Mouse (Mus musculus) liver, embryonic 14.5 days (tissue): ENCODE measurements at regions not wholly inside any gene's neighbourhood (a gene's known extent, or its start where the extent isn't known, plus 50 kb on each side); places are given as distances from the start of the nearest gene placed in this dataset.

Source experiments
- ATAC-seq: fragments of 200-750 bp; cut with Nextera tagmentation; 2 replicates; pipeline ENCODE4 v1.8.0; 2017; ENCODE audit warnings: moderate number of reproducible peaks, mild to moderate bottlenecking, moderate library complexity; ENCODE audit not compliant: insufficient read depth
- DNase-seq, 3 experiments: peaks; one replicate each; pipeline ENCODE4 v3.0.0-alpha.2; 2012 to 2013; ENCODE audit warnings: low read depth in 3 of 3, low spot score in 3 of 3
- H3K27ac ChIP-seq: fragments of 300-500 bp; sonication (generic); 2 replicates; pipeline ENCODE4 v1.5.1; 2014; ENCODE audit warnings: moderate library complexity, mild to moderate bottlenecking, control low read depth, inconsistent platforms
- H3K27me3 ChIP-seq: fragments of 300-500 bp; sonication (generic); 2 replicates; pipeline ENCODE4 v1.6.1; 2014; ENCODE audit warnings: mild to moderate bottlenecking, low read length, moderate library complexity; ENCODE audit not compliant: control insufficient read depth, insufficient read depth
- H3K36me3 ChIP-seq: fragments of 300-500 bp; sonication (generic); replicated peaks from 2 replicates; pipeline ENCODE4 v1.6.1; 2014; ENCODE audit warnings: low read depth; ENCODE audit not compliant: control insufficient read depth, insufficient read depth
- H3K4me1 ChIP-seq, 2 experiments: fragments of 200-500 bp in 1 of 2; fragments of 300-500 bp in 1 of 2; sonication (generic) in 1 of 2; replicated peaks; 2 replicates each; pipeline ENCODE4 v1.6.1; 2012 to 2014; ENCODE audit warnings: antibody characterized with exemption in 1 of 2, inconsistent platforms in 1 of 2, low read length in 1 of 2; ENCODE audit not compliant: control insufficient read depth in 2 of 2, insufficient read depth in 2 of 2
- H3K4me2 ChIP-seq: fragments of 300-500 bp; sonication (generic); 2 replicates; pipeline ENCODE4 v1.6.1; 2014; ENCODE audit warnings: low read depth, mild to moderate bottlenecking, control low read depth, moderate library complexity
- H3K4me3 ChIP-seq, 2 experiments: fragments of 200-500 bp in 1 of 2; fragments of 300-500 bp in 1 of 2; sonication (generic) in 1 of 2; 2 replicates each; pipeline ENCODE4 v1.5.1; 2012 to 2014; ENCODE audit warnings: low read depth in 2 of 2, low read length in 2 of 2, mild to moderate bottlenecking in 2 of 2, control low read depth in 1 of 2, inconsistent platforms in 1 of 2, moderate library complexity in 1 of 2; ENCODE audit not compliant: insufficient read depth in 1 of 2
- H3K9ac ChIP-seq: fragments of 300-500 bp; sonication (generic); replicated peaks from 2 replicates; pipeline ENCODE4 v1.6.1; 2014; ENCODE audit warnings: mild to moderate bottlenecking, control low read depth, moderate library complexity
- H3K9me3 ChIP-seq: fragments of 300-500 bp; sonication (generic); 2 replicates; pipeline ENCODE4 v1.6.1; 2016; ENCODE audit warnings: low read length, mixed read lengths; ENCODE audit not compliant: control insufficient read depth
- CTCF ChIP-seq: IDR thresholded peaks from 2 replicates; pipeline ENCODE4 v1.5.1; 2016; ENCODE audit warnings: antibody characterized with exemption, low read depth, control low read depth
- EP300 ChIP-seq: IDR thresholded peaks from 2 replicates; pipeline ENCODE4 v1.6.1; 2016; ENCODE audit warnings: antibody characterized with exemption, low read depth
- WGBS: fragments of 180-500 bp; shearing (Covaris S2); extraction: QIAGEN DNeasy Blood & Tissue Kit; methylation state at CpG from one replicate; pipeline ENCODE4 v1.1.7; 2014; ENCODE audit not compliant: insufficient replicate concordance; 5-methylcytosine and 5-hydroxymethylcytosine counted together

- no peaks in the 10 kb centered on the region for H3K27me3 ChIP-seq
- no peak overlapping the region for H3K4me3 ChIP-seq
- no peaks in the 10 kb centered on the region for H3K9me3 ChIP-seq
- ATAC-seq (no peak), DNase-seq (no peak)
- peaks cover 0 to 8% of the 10 kb centered on the region in 2 experiments; a peak in 2 of 4 replicates for H3K4me1 ChIP-seq
- no peaks in the 10 kb centered on the region for H3K36me3 ChIP-seq
- H3K4me2 ChIP-seq, result no peak overlapping the region
- H3K9ac ChIP-seq, result no peak overlapping the region
- H3K27ac ChIP-seq, result no peak overlapping the region
- 38% methylated on average over 2 of the region's 2 CpGs for WGBS
- TF ChIP-seq EP300 (no peak), CTCF (no peak)
These were observed 136.4 kb upstream of the Gpc5 start for GRCm38 (mm10) chr14:114955572-114955971.

GRCm38 (mm10) chr14:114960273-114960672 is 131.7 kb upstream of the Gpc5 start:
- Histone ChIP-seq H3K9ac (no peak overlapping the region), H3K4me3 (no peak overlapping the region), H3K27ac (no peak overlapping the region), H3K4me2 (no peak overlapping the region), H3K4me1 (no peaks in the 10 kb centered on the region), H3K9me3 (no peaks in the 10 kb centered on the region), H3K27me3 (no peaks in the 10 kb centered on the region), H3K36me3 (no peaks in the 10 kb centered on the region)
- ATAC-seq (no peak), DNase-seq (no peak)
- 28% methylated on average over 5 of the region's 5 CpGs for WGBS
- TF ChIP-seq CTCF (no peak), EP300 (no peak)

- no peaks in the 10 kb centered on the region for H3K36me3 ChIP-seq
- ATAC-seq, result no peak
- no peak overlapping the region for H3K27ac ChIP-seq
- no peaks in the 10 kb centered on the region for H3K27me3 ChIP-seq
- H3K4me3 ChIP-seq, result no peak overlapping the region
- no peaks in the 10 kb centered on the region for H3K9me3 ChIP-seq
- TF ChIP-seq EP300 (no peak), CTCF (no peak)
- DNase-seq, result no peak
- WGBS, result 65% methylated on average over 3 of the region's 3 CpGs
- H3K4me2 ChIP-seq, result no peak overlapping the region
- H3K4me1 ChIP-seq, result 0 out of 4 replicates have a peak, but pooled peaks cover 0 to 2% of the 10 kb centered on the region in 2 experiments
- H3K9ac ChIP-seq, result no peak overlapping the region
These were observed 126.1 kb upstream of the Gpc5 start for GRCm38 (mm10) chr14:114965941-114966340.

- Histone ChIP-seq H3K4me3 (no peak overlapping the region), H3K27me3 (no peaks in the 10 kb centered on the region), H3K9ac (no peak overlapping the region), H3K4me1 (0 out of 4 replicates have a peak, but pooled peaks cover 0 to 2% of the 10 kb centered on the region in 2 experiments), H3K36me3 (no peaks in the 10 kb centered on the region), H3K4me2 (no peak overlapping the region), H3K27ac (no peak overlapping the region), H3K9me3 (no peaks in the 10 kb centered on the region)
- TF ChIP-seq CTCF (no peak), EP300 (no peak)
- ATAC-seq (no peak), DNase-seq (no peak)
- 67% methylated on average over 3 of the region's 3 CpGs for WGBS
These were observed 123.0 kb upstream of the Gpc5 start for GRCm38 (mm10) chr14:114969020-114969419.

- Histone ChIP-seq H3K4me2 (no peak overlapping the region), H3K9ac (no peak overlapping the region), H3K27me3 (no peaks in the 10 kb centered on the region), H3K4me1 (no peaks in the 10 kb centered on the region), H3K9me3 (no peaks in the 10 kb centered on the region), H3K36me3 (no peaks in the 10 kb centered on the region), H3K27ac (no peak overlapping the region), H3K4me3 (no peak overlapping the region)
- WGBS, result 54% methylated on average over 3 of the region's 3 CpGs
- no peak for DNase-seq
- no peak for TF ChIP-seq CTCF
- no peak for ATAC-seq
These were observed 110.9 kb upstream of the Gpc5 start for GRCm38 (mm10) chr14:114981120-114981519.

GRCm38 (mm10) chr14:115003223-115003622 is 88.8 kb upstream of the Gpc5 start:
- no peak for ATAC-seq
- Histone ChIP-seq H3K36me3 (no peaks in the 10 kb centered on the region), H3K27me3 (no peaks in the 10 kb centered on the region), H3K27ac (no peak overlapping the region), H3K4me2 (no peak overlapping the region), H3K9me3 (no peaks in the 10 kb centered on the region), H3K4me3 (no peak overlapping the region), H3K9ac (no peak overlapping the region), H3K4me1 (no peaks in the 10 kb centered on the region; a peak in 1 of 4 replicates)
- WGBS, result 50% methylated on average over 2 of the region's 2 CpGs
- DNase-seq, result no peak
- TF ChIP-seq CTCF, result no peak
- no peak for TF ChIP-seq EP300
